In the genomic region with DNA sequence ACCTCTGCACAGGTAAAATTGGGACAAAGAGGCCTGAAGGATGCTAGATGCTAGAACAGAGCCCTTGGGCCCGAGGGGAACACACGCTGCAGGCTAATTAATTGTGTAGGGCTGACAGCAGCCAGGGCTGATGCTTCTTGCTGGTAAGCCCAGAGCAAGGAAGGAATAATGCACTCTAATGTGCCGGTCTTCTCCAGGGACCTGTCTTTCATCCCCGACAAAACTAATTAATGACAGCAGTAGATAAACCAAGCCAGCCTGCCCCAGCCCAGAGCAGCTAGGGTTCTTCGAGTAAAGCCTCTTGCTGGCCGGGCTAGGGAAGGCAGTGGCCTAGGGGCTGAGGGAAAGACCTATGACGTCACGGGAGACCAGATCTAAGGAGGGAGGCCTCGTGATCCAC, we compare ENCODE assay signal across 18 mouse cellular contexts.
DNase-seq lines count a peak whose midpoint lies in the region; ATAC-seq and TF ChIP-seq lines count a peak whose summit lies in the region.
"Had no signal": no experiment of that assay in that cellular context is flagged by ENCODE, and none has a peak within 500 bp of the region (broad histone marks: within the 10 kb centered on the region; RNA-seq: fewer than 3 reads in every experiment).

No protein-coding gene starts in this region.

- no peak for TF ChIP-seq EP300 in heart, adult 2 months (IDR thresholded peaks at IDR 0.05; ENCODE audit: insufficient read depth, low read depth, low read length)

- TF ChIP-seq CTCF in heart, adult 2 months (IDR thresholded peaks at IDR 0.05) = no peak
- TF ChIP-seq CTCF in brain, embryonic 14.5 days (IDR thresholded peaks at IDR 0.05; ENCODE audit: borderline replicate concordance, extremely low read depth, insufficient read depth, insufficient read length) = no peak

- H3K9me3 ChIP-seq in heart, embryonic 16.5 days (replicated peaks; ENCODE audit: control insufficient read depth, low read length) = no peaks in the 10 kb centered on the region
- H3K9me3 ChIP-seq in hindbrain, embryonic 10.5 days = no peaks in the 10 kb centered on the region
- no peaks in the 10 kb centered on the region for H3K9me3 ChIP-seq in midbrain, embryonic 12.5 days

- 0 out of 2 replicates have a peak overlapping the region, but pooled peaks have one; percentile 37 for H3K27ac ChIP-seq in heart, embryonic 16.5 days (ENCODE audit: low read length)
- H3K27ac ChIP-seq in heart, adult 2 months = no peak overlapping the region
- no peak overlapping the region; the same call in 1 of the 2 replicates for H3K27ac ChIP-seq in hindbrain, embryonic 10.5 days
- peak overlapping the region; percentile 54 for H3K27ac ChIP-seq in midbrain, embryonic 12.5 days (replicated peaks)

- H3K9ac ChIP-seq in heart, embryonic 16.5 days (ENCODE audit: low read length) = no peak overlapping the region
- no peak overlapping the region for H3K9ac ChIP-seq in heart, adult 2 months (ENCODE audit: low read depth, low read length)
- H3K9ac ChIP-seq in midbrain, embryonic 12.5 days (replicated peaks) = no peak overlapping the region
- H3K9ac ChIP-seq: lung, embryonic 14.5 days had no signal

- no peak for TF ChIP-seq POLR2A in heart, adult 2 months (IDR thresholded peaks at IDR 0.05; ENCODE audit: insufficient read depth, low read depth, low read length)
- no peak for TF ChIP-seq POLR2A in brain, embryonic 14.5 days (IDR thresholded peaks at IDR 0.05; ENCODE audit: borderline replicate concordance, extremely low read depth, insufficient read depth, insufficient read length, poor library complexity, severe bottlenecking)

- WGBS in heart, embryonic 16.5 days = 27% methylated on average over 9 of the region's 9 CpGs
- WGBS in heart, adult 2 months = 48% methylated on average over 9 of the region's 9 CpGs
- 54% methylated on average over 9 of the region's 9 CpGs for WGBS in hindbrain, embryonic 10.5 days
- 59% methylated on average over 9 of the region's 9 CpGs for WGBS in midbrain, embryonic 12.5 days

- no peaks in the 10 kb centered on the region for H3K36me3 ChIP-seq in heart, embryonic 16.5 days (ENCODE audit: control insufficient read depth, insufficient read depth)
- no peaks in the 10 kb centered on the region for H3K36me3 ChIP-seq in heart, adult 2 months (ENCODE audit: control insufficient read depth, insufficient read depth, low read length)
- no peaks in the 10 kb centered on the region for H3K36me3 ChIP-seq in hindbrain, embryonic 10.5 days
- H3K36me3 ChIP-seq in midbrain, embryonic 12.5 days = no peaks in the 10 kb centered on the region
- H3K36me3 ChIP-seq: G1E had no signal

- H3K4me1 ChIP-seq in heart, embryonic 16.5 days (ENCODE audit: control insufficient read depth, insufficient read depth, low read length) = peaks cover 22% of the 10 kb centered on the region
- peaks cover 3% of the 10 kb centered on the region; the same call in 1 of the 2 replicates for H3K4me1 ChIP-seq in heart, adult 2 months (ENCODE audit: control insufficient read depth, insufficient read depth, low read length)
- H3K4me1 ChIP-seq in hindbrain, embryonic 10.5 days (replicated peaks) = peaks cover 22% of the 10 kb centered on the region
- H3K4me1 ChIP-seq in midbrain, embryonic 12.5 days = peaks cover 15% of the 10 kb centered on the region

- peak; percentile 25; the same call in 1 of the 2 replicates for ATAC-seq in heart, embryonic 16.5 days (replicated peaks; ENCODE audit: extremely low read depth, insufficient read depth, low FRiP score)
- peak; percentile 68 for ATAC-seq in midbrain, embryonic 12.5 days (ENCODE audit: low FRiP score, low read depth)

- no peaks in the 10 kb centered on the region for H3K27me3 ChIP-seq in heart, embryonic 16.5 days (ENCODE audit: control insufficient read depth, insufficient read depth, low read length)
- H3K27me3 ChIP-seq in heart, adult 2 months (ENCODE audit: control insufficient read depth, insufficient read depth, low read length) = no peaks in the 10 kb centered on the region
- H3K27me3 ChIP-seq in hindbrain, embryonic 10.5 days (ENCODE audit: insufficient read depth, poor library complexity, severe bottlenecking) = peaks cover 48% of the 10 kb centered on the region
- H3K27me3 ChIP-seq in midbrain, embryonic 12.5 days = peaks cover 33% of the 10 kb centered on the region; the same call in 1 of the 2 replicates

- H3K4me2 ChIP-seq in heart, embryonic 16.5 days (ENCODE audit: low read depth, low read length) = no peak overlapping the region
- H3K4me2 ChIP-seq in midbrain, embryonic 12.5 days (replicated peaks) = no peak overlapping the region
- H3K4me2 ChIP-seq: liver, embryonic 11.5 days; lung, embryonic 14.5 days had no signal

- no peaks in the 10 kb centered on the region for H3K79me2 ChIP-seq in heart, adult 2 months (replicated peaks; ENCODE audit: control insufficient read depth, insufficient read depth, low read length)

- DNase-seq in heart, adult 2 months = no peak
- peak; percentile 76 for DNase-seq in brain, embryonic 14.5 days (ENCODE audit: low read depth)
- DNase-seq in hindbrain, embryonic 10.5 days (ENCODE audit: low spot score) = peak; percentile 20
- no peak for DNase-seq in cerebellum, adult 9-10 months
- no peak for DNase-seq in cerebellum, postnatal 14 days
- DNase-seq: adrenal gland, adult 8-10 months; cerebellum, adult 8-10 months; gastrocnemius, postnatal 25 days; heart, postnatal 4 days; kidney, adult 18-20 months; kidney, postnatal 36 days; layer of hippocampus, postnatal 36 days; left cerebral cortex, postnatal 4 days; lung, embryonic 14.5 days had no signal

- intact Hi-C loops in heart, adult 2 months (cut with DNase I) = no loop called here

- H3K4me3 ChIP-seq in heart, embryonic 16.5 days (ENCODE audit: low read length) = no peak overlapping the region
- H3K4me3 ChIP-seq in heart, adult 2 months = no peak overlapping the region
- no peak overlapping the region for H3K4me3 ChIP-seq in hindbrain, embryonic 10.5 days
- H3K4me3 ChIP-seq in midbrain, embryonic 12.5 days = no peak overlapping the region

Comparison
In these comparisons a context has a peak if more than half of its experiments do, and no peak if none do; other contexts are left out.
1. H3K27ac ChIP-seq: peak in heart, embryonic 16.5 days (single experiment) and midbrain, embryonic 12.5 days (single experiment); none in heart, adult 2 months (single experiment) and hindbrain, embryonic 10.5 days (single experiment).
2. DNase-seq: peak in brain, embryonic 14.5 days (single experiment) and hindbrain, embryonic 10.5 days (single experiment); none in heart, adult 2 months (0 of 2), cerebellum, adult 9-10 months (single experiment) and cerebellum, postnatal 14 days (0 of 2).